Mouse (Mus musculus): ENCODE data around the gene F12.

The F12 gene

GRCm38 (mm10) chr13:55449679-55450441 lies 23.3 kb upstream of the F12 start:
- DNase-seq = no peak

- DNase-seq = no peak
These were observed 22.6 kb upstream of the F12 start for GRCm38 (mm10) chr13:55449205-55449604.

GRCm38 (mm10) chr13:55448131-55448530 lies 21.5 kb upstream of the F12 start:
- DNase-seq = no peak

GRCm38 (mm10) chr13:55447543-55447943 lies 20.9 kb upstream of the F12 start:
- no peak for DNase-seq

- no peak for DNase-seq
These were observed 20.0 kb upstream of the F12 start for GRCm38 (mm10) chr13:55446483-55447105.

GRCm38 (mm10) chr13:55445361-55446091 lies 18.9 kb upstream of the F12 start:
- no peak for DNase-seq

- peak; percentile 99 for DNase-seq
These were observed 18.3 kb upstream of the F12 start, which contains the start of gene Grk6 for GRCm38 (mm10) chr13:55444937-55445315. Grk6 (plus strand) TSS chr13:55445072.

- DNase-seq = peak; percentile 91
These were observed 17.8 kb upstream of the F12 start for GRCm38 (mm10) chr13:55444286-55444936.

GRCm38 (mm10) chr13:55443799-55444285 lies 17.2 kb upstream of the F12 start:
- DNase-seq = no peak

- DNase-seq = peak; percentile 2
These were observed 10.6 kb upstream of the F12 start for GRCm38 (mm10) chr13:55437111-55437629.

- DNase-seq = peak; percentile 2
These were observed 5.5 kb upstream of the F12 start for GRCm38 (mm10) chr13:55431889-55432685.

GRCm38 (mm10) chr13:55430566-55430965 lies 4.0 kb upstream of the F12 start:
- peak; percentile 3 for DNase-seq

- DNase-seq = peak; percentile 71
These were observed 2.8 kb upstream of the F12 start for GRCm38 (mm10) chr13:55429226-55429888.

GRCm38 (mm10) chr13:55420933-55421800 lies 5.4 kb downstream of the F12 start:
- peak; percentile 82 for DNase-seq

GRCm38 (mm10) chr13:55420018-55420932 lies 6.3 kb downstream of the F12 start:
- no peak for DNase-seq

GRCm38 (mm10) chr13:55419142-55419541 lies 7.5 kb downstream of the F12 start:
- peak; percentile 43 for DNase-seq

GRCm38 (mm10) chr13:55418004-55418403 lies 8.6 kb downstream of the F12 start:
- peak; percentile 92 for DNase-seq

GRCm38 (mm10) chr13:55414743-55415380 lies 11.7 kb downstream of the F12 start, which contains the start of gene Pfn3:
Pfn3 (minus strand) TSS chr13:55415232.
- DNase-seq = peak; percentile 90

Data from kidney, postnatal 10 days (tissue).